Mouse (Mus musculus) C2C12 (cell line): Measurements from ENCODE around the gene Zfp341.

Experiments
- CTCF ChIP-seq: IDR thresholded peaks from one replicate; pipeline ENCODE4 v1.5.1; 2011; ENCODE audit not compliant: control insufficient read depth, insufficient read depth, insufficient read length
- MAX ChIP-seq: IDR thresholded peaks from one replicate; pipeline ENCODE4 v1.6.1; 2011; ENCODE audit warnings: mild to moderate bottlenecking, control low read depth

- no peak for TF ChIP-seq MAX
- no peak for TF ChIP-seq CTCF
Observed at GRCm38 (mm10) chr2:154690959-154691358, 77.9 kb downstream of the Zfp341 start.
